16 mouse cellular contexts compared by ENCODE assay signal in the genomic region with DNA sequence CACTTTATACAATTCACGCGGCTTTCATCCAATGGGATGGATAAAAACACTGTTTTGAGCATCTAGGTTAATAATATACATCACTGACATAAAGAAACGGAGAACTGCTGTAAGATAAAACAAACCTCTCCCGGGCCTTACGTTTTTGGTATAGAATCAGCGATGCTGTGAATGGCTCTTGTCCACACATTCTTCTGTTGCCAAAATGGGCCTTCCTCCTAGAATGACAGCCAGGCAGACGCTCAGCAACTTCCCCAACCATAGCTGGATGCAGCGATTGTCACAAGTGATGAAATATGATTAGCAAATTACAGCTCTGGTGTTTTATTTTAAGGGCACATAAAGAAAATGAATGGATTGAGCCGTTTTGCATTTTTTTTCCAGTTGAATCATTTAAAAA.
DNase-seq lines count a peak whose midpoint lies in the region; ATAC-seq and TF ChIP-seq lines count a peak whose summit lies in the region.
"Had no signal": no experiment of that assay in that cellular context is flagged by ENCODE, and none has a peak within 500 bp of the region (broad histone marks: within the 10 kb centered on the region; RNA-seq: fewer than 3 reads in every experiment).

No protein-coding gene starts in this region.

- no peak for DNase-seq in frontal cortex, postnatal 36 days (ENCODE audit: low spot score in 2 of 2)
- DNase-seq in layer of hippocampus, adult 2 months (ENCODE audit: low spot score in 2 of 2), result no peak
- no peak for DNase-seq in layer of hippocampus, postnatal 14 days (ENCODE audit: low spot score in 2 of 2)
- DNase-seq in right cerebral cortex, adult 2 months (ENCODE audit: low spot score in 2 of 2), result peak; percentile 25 to 29
- DNase-seq in right cerebral cortex, postnatal 36 days (ENCODE audit: low spot score in 2 of 2), result no peak
- DNase-seq: cerebellum, adult 8-10 months; gastrocnemius, adult 2 months; kidney, adult 11 months; lung, postnatal 36 days had no signal

- TF ChIP-seq CTCF in layer of hippocampus, adult 2 months (conservative IDR thresholded peaks at IDR 0.05), result no peak

- peak; percentile 25; the same call in 1 of the 2 replicates for ATAC-seq in frontal cortex, adult (ENCODE audit: low TSS enrichment)
- ATAC-seq in erythroblast, adult 5-6 weeks (replicated peaks; ENCODE audit: low FRiP score, poor library complexity, severe bottlenecking), result no peak
- ATAC-seq: midbrain, embryonic 16.5 days had no signal

- no peak overlapping the region; the same call in 1 of the 2 replicates for H3K4me3 ChIP-seq in layer of hippocampus, adult 2 months
- H3K4me3 ChIP-seq: embryonic facial prominence, embryonic 12.5 days; gastrocnemius, adult 2 months; heart, embryonic 12.5 days; limb, embryonic 12.5 days; liver, embryonic 15.5 days had no signal

- H3K27ac ChIP-seq in layer of hippocampus, adult 2 months, result peak overlapping the region; percentile 52
- H3K27ac ChIP-seq: embryonic facial prominence, embryonic 12.5 days; gastrocnemius, adult 2 months; limb, embryonic 12.5 days; liver, embryonic 15.5 days had no signal

Comparison
In these comparisons a context has a peak if more than half of its experiments do, and no peak if none do; other contexts are left out.
1. DNase-seq: peak in right cerebral cortex, adult 2 months (2 of 2); none in frontal cortex, postnatal 36 days (0 of 2), layer of hippocampus, adult 2 months (0 of 2), layer of hippocampus, postnatal 14 days (0 of 2) and right cerebral cortex, postnatal 36 days (0 of 2).